Mouse (Mus musculus) left cerebral cortex, adult 11 months (tissue): Measurements from ENCODE around the gene Tecpr1.

Experiments
- DNase-seq: peaks from one replicate; pipeline ENCODE4 v3.0.0; 2022; ENCODE audit warnings: low spot score

The Tecpr1 gene

DNA sequence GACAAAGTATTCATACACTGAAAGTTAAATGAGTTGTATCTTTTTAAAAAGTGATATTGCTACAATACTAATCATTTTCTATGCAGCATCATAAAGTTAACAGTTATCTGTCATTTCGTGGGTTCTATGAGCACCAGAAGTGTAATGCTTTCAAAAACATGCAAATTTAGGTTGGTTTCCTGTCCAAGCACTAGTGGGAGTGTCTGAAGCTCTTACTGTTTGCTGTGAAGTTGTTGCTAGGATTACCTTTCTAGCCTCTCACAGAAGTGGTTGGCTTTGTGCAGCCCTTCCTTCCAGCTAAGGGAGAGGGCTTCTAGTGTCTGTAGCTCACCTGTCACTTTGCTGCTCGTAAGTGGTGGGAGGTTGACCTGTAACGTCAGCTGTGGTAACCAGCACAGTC is 57.7 kb downstream of the Tecpr1 start:
- no peak for DNase-seq

- DNase-seq = no peak
Observed at GRCm38 (mm10) chr5:144162813-144163517, 60.5 kb downstream of the Tecpr1 start.

DNA sequence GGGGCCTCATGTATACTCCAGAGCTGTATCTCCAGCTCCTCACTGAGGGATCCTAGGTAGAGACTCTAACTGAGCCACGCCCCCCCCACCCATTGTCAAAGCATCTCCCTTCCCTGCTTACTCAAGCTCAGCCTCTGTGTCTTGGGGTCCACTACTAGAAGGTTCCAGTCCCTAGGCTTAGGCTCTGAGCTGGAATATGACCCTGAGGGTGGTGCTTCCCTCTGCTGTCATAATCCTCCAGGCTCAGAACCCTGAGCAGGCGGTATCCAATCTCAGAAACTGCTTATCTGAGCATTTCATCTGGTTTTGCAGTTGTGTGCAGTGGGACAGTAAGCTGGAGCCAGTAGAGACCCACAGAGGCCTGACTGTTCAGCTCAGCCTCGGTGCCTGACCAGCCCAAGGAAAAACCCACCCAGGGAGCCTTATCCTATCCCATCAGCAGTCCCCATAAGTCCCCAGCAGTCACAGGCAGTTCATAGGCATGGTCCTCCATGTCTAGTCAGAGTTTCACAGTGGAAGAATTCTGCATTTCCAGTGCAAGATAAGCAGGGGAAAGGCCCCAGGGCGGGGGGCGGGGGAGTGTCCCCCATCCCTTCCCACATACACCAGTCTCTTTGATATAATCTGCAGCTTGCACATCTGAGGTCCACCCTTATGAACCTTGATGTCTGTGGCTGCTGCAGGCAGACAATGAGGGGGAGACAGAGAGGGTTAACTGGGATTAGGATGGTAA is 61.2 kb downstream of the Tecpr1 start:
- DNase-seq = no peak

DNA sequence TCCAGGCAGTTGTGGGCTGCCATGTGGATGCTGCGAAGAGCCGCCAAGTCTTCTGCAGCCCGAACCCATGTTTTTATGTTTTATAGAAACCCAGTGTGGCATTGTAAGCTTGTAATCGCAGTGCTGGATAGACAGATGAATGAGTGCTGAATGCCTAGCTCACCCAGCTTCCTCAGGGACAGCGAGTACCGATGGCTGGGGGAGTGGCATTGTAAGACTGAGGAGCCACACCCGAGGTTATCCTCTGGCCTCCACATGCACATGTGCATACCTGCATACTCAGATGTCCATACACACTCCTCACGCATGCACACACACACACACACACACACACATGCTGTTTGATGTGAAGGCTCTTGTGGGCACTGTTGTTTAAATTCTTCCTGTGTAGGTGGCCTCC is 64.3 kb downstream of the Tecpr1 start:
- no peak for DNase-seq

DNA sequence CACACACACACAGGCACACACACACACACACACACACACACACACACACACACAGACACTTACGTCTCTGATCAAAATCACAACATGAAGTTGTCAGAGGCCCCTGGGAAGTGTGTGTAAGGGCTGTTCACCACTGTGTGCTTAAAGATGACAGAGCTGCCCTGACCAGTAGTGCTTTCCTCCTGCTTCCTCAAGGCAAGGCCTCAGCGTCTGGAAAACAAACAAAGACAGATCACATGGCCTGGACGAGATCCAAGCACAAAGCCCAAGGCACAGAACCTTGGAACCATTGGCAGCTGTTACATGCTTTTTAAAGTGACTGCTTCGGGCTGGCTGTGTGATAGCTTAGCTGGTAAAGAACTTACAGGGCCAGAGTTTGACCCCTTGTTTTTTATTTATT is 64.8 kb downstream of the Tecpr1 start:
- no peak for DNase-seq

GRCm38 (mm10) chr5:144154528-144154927 is 68.9 kb downstream of the Tecpr1 start:
- DNase-seq = peak; percentile 60

DNA sequence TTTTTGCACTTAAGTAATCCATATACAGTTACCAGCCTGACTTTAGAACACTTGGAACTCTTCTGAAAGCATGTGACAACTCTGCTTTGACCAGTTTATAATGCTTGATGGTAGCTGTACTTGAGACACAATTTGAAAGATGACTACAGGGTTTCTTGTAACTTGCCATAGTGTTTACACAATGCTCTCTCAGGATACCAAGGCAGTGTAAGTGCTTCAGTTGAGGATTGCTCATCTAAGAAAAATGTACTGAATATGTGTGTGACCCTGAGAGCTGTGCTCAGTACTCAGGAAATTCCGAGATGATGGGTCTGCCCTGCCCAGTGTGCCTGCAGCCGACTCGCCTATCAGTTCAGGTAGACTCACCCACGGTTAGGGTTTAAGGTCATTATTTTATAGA is 72.1 kb downstream of the Tecpr1 start:
- no peak for DNase-seq

GRCm38 (mm10) chr5:144149530-144149929 is 73.9 kb downstream of the Tecpr1 start:
- no peak for DNase-seq

DNA sequence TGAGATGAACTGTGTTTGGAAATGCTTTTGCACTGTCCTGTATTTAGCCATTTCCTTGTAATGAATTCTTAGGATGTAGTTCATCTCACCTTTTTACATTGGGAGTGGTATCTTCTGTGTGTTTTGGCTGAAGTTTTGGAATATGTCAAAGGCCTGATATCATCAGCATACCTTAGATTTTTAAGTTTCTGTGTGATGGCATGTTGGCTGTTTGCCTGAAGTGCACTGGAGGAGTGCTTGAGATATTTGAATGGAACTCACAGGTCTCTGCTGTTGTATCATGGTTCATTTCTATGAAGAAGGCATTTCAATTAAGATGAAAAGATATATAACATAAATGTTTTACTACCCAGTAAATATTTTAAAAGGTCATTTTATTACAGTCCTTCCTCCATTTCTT is 76.5 kb downstream of the Tecpr1 start:
- no peak for DNase-seq
